Mouse (Mus musculus) 3134 (cell line): ENCODE measurements around the gene BC049352.

Experiments
- DNase-seq: peaks from one replicate; pipeline ENCODE4 v3.0.0-alpha.2; 2011; ENCODE audit warnings: low spot score; ENCODE audit not compliant: insufficient read length; ENCODE audit errors: extremely low read depth

Gene BC049352

DNA sequence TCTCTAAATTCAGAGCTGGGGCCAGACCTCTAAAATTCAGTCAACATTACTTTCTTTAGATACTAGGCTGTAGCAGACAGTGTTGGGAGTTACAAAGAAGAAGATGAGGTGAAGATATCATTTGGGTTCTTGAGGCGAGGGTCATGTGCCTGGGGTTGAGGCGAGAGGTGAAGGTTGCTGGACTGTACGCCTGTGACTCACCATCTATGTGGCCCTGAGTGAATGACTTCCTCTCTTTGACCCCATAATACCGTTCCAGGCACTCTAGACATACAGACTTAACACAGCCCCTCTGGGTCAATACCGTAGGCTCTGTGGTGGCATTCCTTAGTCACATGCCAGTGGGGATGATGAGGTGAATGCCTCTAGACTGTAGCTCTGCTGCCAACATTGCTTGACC is 100.7 kb downstream of the BC049352 start:
- DNase-seq = no peak

DNA sequence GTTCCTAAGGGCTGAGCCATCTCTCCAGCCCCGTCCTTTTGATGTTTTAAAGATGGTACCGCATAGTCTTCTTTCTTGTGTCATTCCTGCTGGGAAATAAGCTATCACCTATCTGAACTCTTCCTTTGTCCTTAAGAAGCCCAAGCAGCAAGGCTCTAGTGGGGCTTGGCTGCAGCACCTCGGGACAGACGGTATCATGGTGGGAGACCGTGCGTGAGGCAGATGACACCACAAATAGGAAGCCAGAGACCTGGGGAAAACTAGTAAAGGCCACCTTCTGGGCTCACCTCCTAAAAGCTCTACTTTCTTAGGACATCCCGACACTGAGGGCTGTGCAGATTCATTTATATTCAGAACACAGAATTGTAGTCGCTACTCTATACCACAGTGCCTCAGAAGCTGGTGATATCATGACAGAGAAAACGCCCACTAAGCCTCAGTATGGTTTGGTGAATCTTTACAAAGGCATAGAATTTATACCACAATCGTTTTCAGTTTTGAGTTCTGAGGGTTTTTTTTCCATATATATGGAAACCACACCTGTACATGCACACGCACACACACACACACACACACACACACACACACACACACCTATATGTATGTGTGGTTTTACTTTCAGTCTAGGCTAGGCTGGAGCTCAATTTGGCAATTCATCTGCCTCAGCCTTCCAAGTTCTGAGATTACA is 109.8 kb downstream of the BC049352 start:
- no peak for DNase-seq

DNA sequence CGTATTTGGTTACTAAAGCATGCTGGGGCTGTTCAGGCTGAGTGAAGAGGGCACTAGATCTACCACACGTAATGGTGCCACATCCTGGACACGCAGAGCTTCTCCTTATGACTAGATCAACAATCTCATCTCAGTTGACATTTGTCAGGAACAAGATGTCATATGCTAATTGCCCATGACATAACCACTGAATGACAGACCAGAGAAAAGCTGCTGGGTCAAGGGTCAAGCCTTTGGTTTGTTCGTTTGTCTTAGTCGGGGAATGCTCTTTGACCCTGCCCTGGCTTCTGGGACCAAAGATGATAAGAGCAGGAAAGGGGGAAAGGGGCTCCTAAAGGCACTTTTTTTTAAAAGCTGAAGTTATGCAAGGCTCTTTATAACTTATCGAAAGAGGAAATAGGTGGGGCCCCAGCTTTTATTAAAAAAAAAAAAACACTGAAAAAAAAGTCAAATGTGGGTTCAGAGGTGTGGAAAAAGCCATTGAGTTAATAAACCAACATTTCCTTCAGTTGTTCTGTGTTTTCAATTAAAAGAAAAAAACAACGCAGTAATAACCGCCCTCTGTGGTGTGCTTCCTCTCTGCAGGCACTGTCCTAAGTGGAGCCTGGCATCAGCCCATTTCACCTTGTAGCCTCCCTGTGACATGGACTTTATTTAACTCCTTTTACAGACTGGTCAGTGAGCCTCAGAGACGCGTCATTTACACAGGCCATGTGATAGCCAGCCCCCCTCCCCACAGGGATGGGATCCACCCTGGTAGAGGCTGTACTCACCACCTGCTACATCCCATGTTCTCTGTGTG is 112.6 kb downstream of the BC049352 start:
- no peak for DNase-seq

DNA sequence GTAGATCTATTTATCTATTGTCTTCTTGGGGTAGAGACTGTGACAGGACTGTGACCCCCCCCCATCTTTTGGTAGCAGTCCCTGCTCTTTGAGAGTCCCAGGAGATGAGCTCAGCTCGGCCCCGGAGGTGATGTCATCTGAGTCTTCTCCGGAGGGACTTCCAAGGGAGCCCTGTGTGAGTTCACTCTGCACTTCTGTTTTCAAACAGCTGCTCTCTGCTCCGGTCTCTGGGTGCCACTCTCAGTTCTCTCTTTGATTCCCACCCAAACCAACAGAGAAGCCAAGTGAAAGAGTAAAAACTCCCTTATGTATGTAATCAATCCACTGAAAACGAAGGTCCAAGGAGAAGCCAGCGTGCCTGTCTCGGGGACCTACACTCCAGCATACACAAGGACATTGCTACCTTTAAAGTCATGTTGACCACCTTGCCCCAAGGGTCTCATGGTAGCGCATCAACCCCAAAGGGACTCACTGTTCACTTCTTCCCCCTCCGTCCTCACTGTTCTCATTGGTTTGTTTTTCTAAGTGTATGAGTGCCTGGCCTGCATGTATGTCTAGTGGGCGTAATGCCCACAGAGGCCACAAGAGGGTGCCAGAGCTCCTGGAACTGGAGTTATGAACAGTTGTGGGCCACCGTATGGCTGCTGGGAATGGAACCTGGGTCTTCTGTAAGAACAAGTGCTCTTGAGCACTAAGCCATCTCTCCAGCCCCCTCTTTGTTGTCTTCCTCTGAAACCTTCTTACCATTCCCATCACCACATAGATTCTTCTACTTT is 117.6 kb downstream of the BC049352 start:
- no peak for DNase-seq
